Mouse (Mus musculus) forebrain, postnatal 0 days (tissue): ENCODE data around the gene Rtl8a. TPM values are rescaled to one million over a fixed set of nuclear protein-coding genes. Genes with fewer than 3 reads are reported as not detected.
"Not testable (repeated sequence)": the region's sequence is repeated elsewhere in the genome, so short reads cannot be mapped to it uniquely, and the experiment has no call there.

ENCODE experiments used
- ATAC-seq: fragments of 200-750 bp; cut with Nextera tagmentation; 2 replicates; pipeline ENCODE4 v1.8.0; 2017; ENCODE audit warnings: mild to moderate bottlenecking, moderate library complexity
- DNase-seq: peaks from one replicate; pipeline ENCODE4 v3.0.0-alpha.2; 2015
- H3K27ac ChIP-seq: fragments of 300-500 bp; sonication (generic); 2 replicates; pipeline ENCODE4 v1.5.1; 2014; ENCODE audit warnings: low read depth, mild to moderate bottlenecking, antibody characterized with exemption, low read length, moderate library complexity, mixed read lengths
- H3K27me3 ChIP-seq: fragments of 300-500 bp; sonication (generic); 2 replicates; pipeline ENCODE4 v1.6.1; 2014; ENCODE audit warnings: mild to moderate bottlenecking, low read length, mixed read lengths; ENCODE audit not compliant: insufficient read depth
- H3K36me3 ChIP-seq: fragments of 300-500 bp; sonication (generic); 2 replicates; pipeline ENCODE4 v1.6.1; 2014; ENCODE audit warnings: mild to moderate bottlenecking, moderate library complexity; ENCODE audit not compliant: insufficient read depth
- H3K4me1 ChIP-seq: fragments of 300-500 bp; sonication (generic); 2 replicates; pipeline ENCODE4 v1.6.1; 2014; ENCODE audit warnings: antibody characterized with exemption; ENCODE audit not compliant: insufficient read depth
- H3K4me2 ChIP-seq: fragments of 300-500 bp; sonication (generic); 2 replicates; pipeline ENCODE4 v1.6.1; 2014; ENCODE audit warnings: low read depth, mild to moderate bottlenecking, moderate library complexity
- H3K4me3 ChIP-seq: fragments of 300-500 bp; sonication (generic); 2 replicates; pipeline ENCODE4 v1.5.1; 2014; ENCODE audit warnings: low read depth, low read length, mixed read lengths
- H3K9ac ChIP-seq: fragments of 300-500 bp; sonication (generic); 2 replicates; pipeline ENCODE4 v1.6.1; 2014; ENCODE audit warnings: mild to moderate bottlenecking
- H3K9me3 ChIP-seq: fragments of 300-500 bp; sonication (generic); 2 replicates; pipeline ENCODE4 v1.6.1; 2016; ENCODE audit warnings: low read length
- CTCF ChIP-seq: sonication (generic); IDR thresholded peaks from 2 replicates; pipeline ENCODE4 v1.5.1; 2016; ENCODE audit warnings: antibody characterized with exemption, control low read depth, low read depth
- WGBS: fragments of 180-500 bp; shearing (Covaris S2); extraction: QIAGEN DNeasy Blood & Tissue Kit; methylation state at CpG from one replicate; pipeline ENCODE4 v1.1.7; 2014; 5-methylcytosine and 5-hydroxymethylcytosine counted together
- polyA plus RNA-seq: library from polyadenylated mRNA; unstranded; fragments of >200 nt; fragmentation: Nextera tagmentation; extraction: Ambion mirVana; gene quantifications from 2 replicates; pipeline ENCODE4 v1.2.1, GENCODE M21; 2015
- total RNA-seq: library from RNA; depleted of rRNA; stranded (reverse); fragments of >200 nt; gene quantifications from 2 replicates; pipeline ENCODE4 v1.2.3, GENCODE M21; 2014; rRNA removed

Rtl8a gene
- total RNA-seq (124 and 168 TPM in 2 replicates), polyA plus RNA-seq (238 and 241 TPM in 2 replicates)

DNA sequence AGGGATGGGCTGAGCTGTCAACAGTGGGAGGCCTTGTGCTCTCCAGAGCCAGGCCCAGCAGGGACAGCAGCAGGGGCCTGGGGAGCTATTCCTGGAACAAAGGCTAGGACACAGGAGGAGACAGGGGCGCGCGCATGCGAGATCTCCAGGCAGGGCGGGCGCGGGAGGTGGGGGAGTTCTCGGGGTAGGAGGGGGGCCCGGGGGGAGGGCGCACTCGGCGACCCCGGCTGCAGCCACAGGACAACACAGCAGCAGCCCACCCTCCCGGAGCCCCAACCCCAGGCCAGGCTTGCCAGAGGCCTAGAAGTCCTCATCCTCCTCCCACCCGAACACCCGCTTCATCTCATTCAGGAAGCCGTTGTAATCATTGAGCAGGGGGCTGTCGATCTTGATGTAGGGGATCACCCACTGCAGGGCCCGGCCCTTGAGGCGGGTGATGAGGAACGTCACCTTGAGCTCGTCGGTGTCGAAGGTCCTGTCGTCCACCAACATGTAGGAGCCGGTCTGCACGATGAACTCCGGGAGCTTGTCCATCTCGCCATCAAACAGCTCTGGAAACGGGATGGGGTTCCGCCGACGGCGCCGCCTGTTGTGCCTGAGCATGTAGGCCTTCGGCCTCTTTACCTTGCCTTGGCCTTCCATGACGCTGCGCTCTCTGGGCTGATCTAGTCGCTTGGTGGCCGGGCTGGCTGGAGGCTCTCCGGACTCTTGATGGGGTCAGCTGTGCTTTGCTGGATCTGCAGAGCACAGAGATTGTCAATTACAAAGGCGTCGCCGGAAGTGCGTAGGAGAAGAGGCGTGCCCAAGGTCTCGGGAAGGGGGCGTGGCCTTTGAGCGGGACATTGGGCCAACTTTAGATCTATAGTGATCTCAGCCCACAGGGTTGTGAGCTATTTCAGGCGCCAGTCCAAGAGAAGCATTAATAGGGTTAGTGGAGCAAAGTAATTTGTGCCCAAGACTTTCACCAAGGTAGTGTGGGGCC lies at the start of gene Rtl8a:
Gene Rtl8a, minus strand, starts transcription at position 703 of the 982 bp plus-strand sequence.
- ATAC-seq (peak; percentile 94), DNase-seq (peak; percentile 81)
- WGBS: 20% methylated on average over 10 of the region's 50 CpGs
- H3K4me2 ChIP-seq: peak within 1 kb of the TSS; percentile 41
- not testable (repeated sequence) for H3K36me3 ChIP-seq, H3K9me3 ChIP-seq, H3K27me3 ChIP-seq, H3K27ac ChIP-seq, H3K4me1 ChIP-seq, H3K9ac ChIP-seq
- H3K4me3 ChIP-seq: peak within 1 kb of the TSS; percentile 30

DNA sequence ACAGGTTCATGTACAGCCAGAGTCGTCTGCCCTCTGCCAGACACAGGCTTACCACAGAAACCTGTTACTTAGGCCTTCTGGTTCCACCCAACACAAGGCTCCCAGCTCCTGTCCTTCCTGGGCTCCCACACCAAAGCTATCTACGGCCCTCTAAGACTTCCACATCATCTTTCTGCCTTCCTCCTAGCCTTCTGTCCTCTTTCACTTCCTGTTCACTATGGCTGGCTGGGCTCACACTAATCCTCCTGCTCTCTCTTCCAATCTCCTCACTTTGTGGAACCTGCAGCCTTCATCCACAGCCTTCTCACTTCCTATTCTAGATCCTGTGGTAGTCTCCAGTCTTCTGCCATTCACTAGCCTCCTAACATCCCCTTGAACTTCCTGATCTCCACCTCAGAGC lies 49.7 kb upstream of the Rtl8a start:
- ATAC-seq: no peak
- DNase-seq: no peak
- no peak overlapping the region for H3K4me2 ChIP-seq
- 74% methylated on average over 2 of the region's 2 CpGs for WGBS
- H3K27me3 ChIP-seq: no peaks in the 10 kb centered on the region
- no peak overlapping the region for H3K27ac ChIP-seq
- no peak overlapping the region for H3K4me3 ChIP-seq
- no peaks in the 10 kb centered on the region for H3K4me1 ChIP-seq
- no peaks in the 10 kb centered on the region for H3K9me3 ChIP-seq
- H3K9ac ChIP-seq: no peak overlapping the region
- no peaks in the 10 kb centered on the region for H3K36me3 ChIP-seq
- no peak for TF ChIP-seq CTCF

DNA sequence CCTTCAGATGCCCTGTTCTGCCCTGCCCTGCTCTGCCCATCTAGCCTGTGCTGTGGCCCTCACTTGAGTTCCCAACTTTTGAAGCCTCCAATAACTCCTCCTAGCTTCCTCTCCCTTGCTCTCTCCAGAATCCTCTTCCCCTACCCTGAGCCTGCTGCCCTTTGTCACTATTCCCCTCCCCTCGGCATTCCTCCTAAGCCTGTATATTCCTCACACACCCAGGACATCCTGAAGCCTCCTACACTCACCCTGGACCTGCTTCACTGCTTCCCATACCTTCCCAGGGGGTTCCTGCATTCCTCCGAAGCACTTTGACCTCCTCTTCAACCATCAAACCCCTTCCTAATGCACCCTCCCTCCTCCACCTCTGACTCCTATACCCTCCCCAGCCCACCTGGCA lies 48.6 kb upstream of the Rtl8a start:
- no peak for ATAC-seq
- TF ChIP-seq CTCF: no peak
- no peak overlapping the region for H3K4me3 ChIP-seq
- no peak overlapping the region for H3K9ac ChIP-seq
- H3K27me3 ChIP-seq: no peaks in the 10 kb centered on the region
- no peaks in the 10 kb centered on the region for H3K36me3 ChIP-seq
- H3K27ac ChIP-seq: no peak overlapping the region
- no peak for DNase-seq
- WGBS: 66% methylated on average over 2 of the region's 2 CpGs
- H3K9me3 ChIP-seq: no peaks in the 10 kb centered on the region
- no peaks in the 10 kb centered on the region for H3K4me1 ChIP-seq
- no peak overlapping the region for H3K4me2 ChIP-seq

DNA sequence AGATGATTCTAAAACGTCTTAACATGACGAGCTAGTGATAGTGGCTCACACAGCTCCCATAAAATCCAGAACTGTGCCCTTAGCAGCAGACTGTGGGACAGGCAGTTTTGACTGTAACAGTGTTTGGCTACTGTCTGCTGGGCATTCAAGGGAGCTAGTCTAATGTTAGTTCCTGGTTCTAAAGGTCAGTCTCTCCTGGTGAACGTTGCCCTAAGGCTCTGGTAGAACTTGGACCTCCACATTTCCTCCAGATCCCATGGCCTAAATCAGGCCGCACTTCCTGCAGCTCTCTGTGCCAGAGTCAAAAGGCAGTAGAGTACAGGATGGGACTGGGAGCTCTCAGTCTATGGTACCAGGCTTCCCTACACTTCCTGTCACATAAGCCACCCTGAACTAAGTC lies 41.2 kb upstream of the Rtl8a start:
- ATAC-seq, H3K27ac ChIP-seq: not testable (repeated sequence)
- WGBS: 83% methylated on average over 2 of the region's 4 CpGs

DNA sequence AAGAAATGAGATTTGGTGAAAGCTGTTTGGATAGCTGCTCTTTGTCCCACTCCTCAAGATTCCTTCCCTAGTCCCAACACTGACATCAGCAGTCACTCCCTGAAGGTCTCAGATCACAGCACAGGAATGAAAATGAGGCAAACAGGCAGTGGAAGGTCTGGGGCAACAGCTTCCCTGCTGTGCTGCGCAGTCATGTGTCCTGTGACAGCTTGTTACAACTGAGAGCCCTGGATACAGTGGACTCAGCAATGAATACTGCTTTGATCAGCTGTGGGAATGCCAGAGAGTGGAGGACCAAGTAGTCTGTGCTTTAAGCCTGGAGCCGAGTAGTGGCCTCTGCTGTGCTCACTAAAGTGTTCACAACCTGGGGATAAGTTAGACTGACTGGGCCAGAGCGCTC lies 39.2 kb upstream of the Rtl8a start:
- H3K9me3 ChIP-seq, H3K27me3 ChIP-seq, H3K36me3 ChIP-seq, H3K4me3 ChIP-seq, H3K9ac ChIP-seq, H3K4me2 ChIP-seq, DNase-seq, H3K4me1 ChIP-seq, H3K27ac ChIP-seq: not testable (repeated sequence)
- ATAC-seq: 0 out of 2 replicates have a peak, but pooled peaks have one; percentile 60
- 80% methylated on average over 1 of the region's 3 CpGs for WGBS

More for the DNA sequence above, 41.2 kb upstream of the Rtl8a start:
- H3K9ac ChIP-seq, H3K27me3 ChIP-seq, H3K36me3 ChIP-seq, H3K9me3 ChIP-seq, H3K4me1 ChIP-seq, H3K4me3 ChIP-seq, DNase-seq, H3K4me2 ChIP-seq: not testable (repeated sequence)

DNA sequence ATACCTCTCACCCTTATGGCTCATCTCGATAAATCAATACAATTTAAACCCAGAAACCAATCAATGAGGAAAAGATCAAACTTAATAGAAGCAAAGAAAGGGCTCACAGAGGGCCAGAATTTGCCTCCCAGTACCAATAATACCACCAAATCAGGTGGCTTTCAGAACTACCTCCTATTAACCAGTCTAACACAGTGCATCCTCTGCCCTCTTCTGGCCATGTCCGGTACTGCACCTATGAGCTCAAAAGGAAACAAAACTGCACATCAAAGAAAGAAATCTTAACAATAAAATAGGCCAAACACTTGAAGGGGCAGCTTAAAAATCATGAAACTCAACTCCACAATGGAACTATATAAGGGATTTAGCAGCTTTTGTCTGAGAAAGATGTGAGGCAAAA lies 33.5 kb upstream of the Rtl8a start:
- ATAC-seq: peak; percentile 51; the same call in 1 of the 2 replicates
- not testable (repeated sequence) for H3K27ac ChIP-seq, H3K4me1 ChIP-seq, H3K4me2 ChIP-seq, H3K4me3 ChIP-seq, H3K36me3 ChIP-seq, H3K9me3 ChIP-seq, H3K27me3 ChIP-seq, H3K9ac ChIP-seq, DNase-seq
- 7% methylated on average over 1 of the region's 2 CpGs for WGBS
- peak; percentile 57 for TF ChIP-seq CTCF

DNA sequence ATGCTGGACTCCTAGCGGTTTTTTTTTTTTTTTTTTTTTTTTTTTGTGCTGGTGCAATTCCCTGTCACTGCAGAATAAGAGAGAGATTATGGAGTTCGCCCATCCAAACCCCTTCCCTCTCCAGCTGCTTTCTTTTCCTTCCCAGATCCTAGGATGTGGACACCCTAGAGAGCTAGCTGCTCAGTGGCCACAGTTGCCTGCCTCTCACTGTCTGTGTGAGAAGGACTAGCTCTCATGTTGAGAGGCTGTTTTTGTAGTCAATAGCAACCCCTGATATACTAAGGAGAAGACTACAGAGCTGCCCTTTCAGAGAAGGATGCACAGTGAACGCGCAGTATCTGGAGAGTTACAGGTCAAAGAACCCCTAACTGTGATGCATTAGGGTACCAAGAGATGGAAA lies 27.2 kb upstream of the Rtl8a start:
- H3K4me3 ChIP-seq: peak overlapping the region; percentile 30
- H3K4me1 ChIP-seq, H3K9me3 ChIP-seq, H3K27me3 ChIP-seq, DNase-seq, H3K36me3 ChIP-seq: not testable (repeated sequence)
- peak overlapping the region; percentile 33 for H3K9ac ChIP-seq
- H3K4me2 ChIP-seq: peak overlapping the region; percentile 43
- 27% methylated on average over 4 of the region's 4 CpGs for WGBS
- peak; percentile 65 for ATAC-seq
- peak overlapping the region; percentile 78 for H3K27ac ChIP-seq
